Comparison of ENCODE assay signal across 18 mouse cellular contexts in the genomic region with DNA sequence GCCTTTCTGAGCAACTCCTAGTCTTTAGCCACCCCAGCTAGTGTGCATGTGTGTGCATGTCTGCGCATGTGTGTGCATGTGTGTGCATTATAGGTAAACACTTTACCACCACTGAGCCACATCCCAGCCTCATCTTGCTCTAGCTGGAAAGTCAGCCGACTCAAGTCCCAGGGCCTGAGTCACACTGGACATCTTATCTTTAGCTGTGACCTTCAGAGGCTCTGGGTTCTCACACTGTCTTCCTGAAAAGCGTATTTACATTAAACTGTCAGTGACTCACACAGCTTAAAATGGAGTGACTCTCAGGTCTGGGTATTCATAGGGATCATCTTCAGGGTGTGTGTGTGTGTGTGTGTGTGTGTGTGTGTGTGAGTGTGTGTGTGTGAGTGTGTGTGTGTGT. TPM values are rescaled to one million over a fixed set of nuclear protein-coding genes. Genes with fewer than 3 reads are reported as not detected.
A peak's percentile ranks its signal among the peaks of the same experiment; 100 is the strongest.
DNase-seq lines count a peak whose midpoint lies in the region; ATAC-seq lines count a peak whose summit lies in the region.
"Had no signal": no experiment of that assay in that cellular context is flagged by ENCODE, and none has a peak within 500 bp of the region (broad histone marks: within the 10 kb centered on the region; RNA-seq: fewer than 3 reads in every experiment).

No protein-coding gene starts in this region.

- 35% methylated on average over 3 of the region's 3 CpGs for WGBS in heart, embryonic 10.5 days

- H3K27ac ChIP-seq in heart, embryonic 10.5 days = peak overlapping the region; percentile 84
- H3K27ac ChIP-seq: left cerebral cortex, adult 2 months; limb, embryonic 12.5 days; macrophage; midbrain, embryonic 15.5 days had no signal

- ATAC-seq in megakaryocyte, adult 5-6 weeks (ENCODE audit: poor library complexity, severe bottlenecking) = no peak
- 0 out of 2 replicates have a peak, but pooled peaks have one; percentile 23 for ATAC-seq in erythroblast, adult 5-6 weeks (replicated peaks; ENCODE audit: low FRiP score, poor library complexity, severe bottlenecking)
- ATAC-seq: forebrain, embryonic 16.5 days; liver, postnatal 0 days; midbrain, embryonic 15.5 days had no signal

- DNase-seq in heart, embryonic 10.5 days (ENCODE audit: low spot score) = no peak
- DNase-seq in heart, postnatal 4 days = no peak
- no peak for DNase-seq in kidney, postnatal 4 days
- DNase-seq in gastrocnemius, adult 18-20 months (ENCODE audit: low spot score) = no peak
- DNase-seq: cerebellum, postnatal 10 days; embryo, embryonic 11 days; gastrocnemius, postnatal 10 days; liver, postnatal 0 days; right cerebral cortex, postnatal 25 days; thymus, adult 18-20 months had no signal

- H3K4me1 ChIP-seq in heart, embryonic 10.5 days = peaks cover 52% of the 10 kb centered on the region
- peaks cover 85% of the 10 kb centered on the region for H3K4me1 ChIP-seq in megakaryocyte, embryonic 14.5 days

- no peaks in the 10 kb centered on the region for H3K36me3 ChIP-seq in heart, embryonic 10.5 days
- no peaks in the 10 kb centered on the region for H3K36me3 ChIP-seq in megakaryocyte, embryonic 14.5 days (replicated peaks; ENCODE audit: low read length)
- H3K36me3 ChIP-seq: limb, embryonic 12.5 days; midbrain, embryonic 15.5 days had no signal

- no peaks in the 10 kb centered on the region for H3K9me3 ChIP-seq in heart, embryonic 10.5 days
- no peaks in the 10 kb centered on the region for H3K9me3 ChIP-seq in megakaryocyte, embryonic 14.5 days
- H3K9me3 ChIP-seq: limb, embryonic 12.5 days; midbrain, embryonic 15.5 days had no signal

- no peak overlapping the region for H3K4me3 ChIP-seq in heart, embryonic 10.5 days
- H3K4me3 ChIP-seq in megakaryocyte, embryonic 14.5 days (replicated peaks) = peak overlapping the region; percentile 59
- H3K4me3 ChIP-seq: left cerebral cortex, adult 2 months; limb, embryonic 12.5 days; midbrain, embryonic 15.5 days had no signal

- no peaks in the 10 kb centered on the region for H3K27me3 ChIP-seq in heart, embryonic 10.5 days (ENCODE audit: insufficient read depth, poor library complexity, severe bottlenecking)
- peaks cover under 1% of the 10 kb centered on the region for H3K27me3 ChIP-seq in megakaryocyte, embryonic 14.5 days (replicated peaks)
- H3K27me3 ChIP-seq: limb, embryonic 12.5 days; midbrain, embryonic 15.5 days had no signal

RNA-seq across cellular contexts. Expression of gene Furin, which starts 30.4 kb away (rescaled TPM):
- polyA plus RNA-seq in heart, embryonic 10.5 days (2016; fragmentation: Nextera tagmentation; extraction: Ambion mirVana) = 18.1 and 20.7 TPM in 2 replicates
- 100 to 1,000 TPM; 104 to 113 TPM for total RNA-seq in heart, postnatal 4 days (2021)
- polyA plus RNA-seq in megakaryocyte, embryonic 14.5 days (2012; ENCODE audit: insufficient read depth, low replicate concordance) = 72.7 and 125 TPM in 2 replicates
- total RNA-seq in megakaryocyte, adult 5-6 weeks (2015) = 28.0 and 34.1 TPM in 2 replicates
- 13.8 and 21.3 TPM in 2 replicates for total RNA-seq in megakaryocyte, adult 5-6 weeks (2017)
- total RNA-seq in erythroblast, adult 5-6 weeks (2015; ENCODE audit: low replicate concordance) = 23.0 and 23.1 TPM in 2 replicates
- total RNA-seq in erythroblast, adult 5-6 weeks (2017; ENCODE audit: low replicate concordance) = 29.1 and 33.5 TPM in 2 replicates
- 10 to 100 TPM; 52.8 to 53.9 TPM for total RNA-seq in gastrocnemius, adult 18-20 months (2021)

RNA-seq across cellular contexts. Expression of gene Fes, which starts 47.8 kb away (rescaled TPM):
- polyA plus RNA-seq in heart, embryonic 10.5 days (2016; fragmentation: Nextera tagmentation; extraction: Ambion mirVana) = 9.7 and 11.7 TPM in 2 replicates
- 10 to 100 TPM; 16.4 to 21.5 TPM for total RNA-seq in heart, postnatal 4 days (2021)
- 42.2 and 53.1 TPM in 2 replicates for polyA plus RNA-seq in megakaryocyte, embryonic 14.5 days (2012; ENCODE audit: insufficient read depth, low replicate concordance)
- total RNA-seq in megakaryocyte, adult 5-6 weeks (2015) = 260 and 265 TPM in 2 replicates
- total RNA-seq in megakaryocyte, adult 5-6 weeks (2017) = 252 and 267 TPM in 2 replicates
- total RNA-seq in erythroblast, adult 5-6 weeks (2015; ENCODE audit: low replicate concordance) = 56.5 and 60.0 TPM in 2 replicates
- 24.4 and 31.2 TPM in 2 replicates for total RNA-seq in erythroblast, adult 5-6 weeks (2017; ENCODE audit: low replicate concordance)
- total RNA-seq in gastrocnemius, adult 18-20 months (2021) = 1 to 10 TPM; 2.0 to 3.5 TPM

Comparison
In these comparisons a context has a peak if more than half of its experiments do, and no peak if none do; other contexts are left out.
1. RNA of gene Fes, which starts 47.8 kb away (total RNA-seq): 252 to 267 TPM in megakaryocyte, adult 5-6 weeks; 24.4 to 60.0 TPM in erythroblast, adult 5-6 weeks, 16.4 to 21.5 TPM in heart, postnatal 4 days and 2.0 to 3.5 TPM in gastrocnemius, adult 18-20 months; every median in the first group is over 4 times any median in the second.